Mouse (Mus musculus) stomach, embryonic 14.5 days (tissue): ENCODE results near the gene Gab2. TPM values are rescaled to one million over a fixed set of nuclear protein-coding genes. Genes with fewer than 3 reads are reported as not detected.

Experiments
- ATAC-seq: fragments of 200-750 bp; cut with Nextera tagmentation; 2 replicates; pipeline ENCODE4 v1.8.0; 2017; ENCODE audit warnings: low read depth, moderate TSS enrichment; ENCODE audit not compliant: insufficient number of reproducible peaks, insufficient read depth, low FRiP score
- H3K27ac ChIP-seq: fragments of 300-500 bp; sonication (generic); 2 replicates; pipeline ENCODE4 v1.5.1; 2014; ENCODE audit warnings: mild to moderate bottlenecking, low read length, moderate library complexity, mixed read lengths
- H3K27me3 ChIP-seq: fragments of 300-500 bp; sonication (generic); 2 replicates; pipeline ENCODE4 v1.6.1; 2014; ENCODE audit warnings: low read length, control low read depth, mixed read lengths; ENCODE audit not compliant: control insufficient read depth, insufficient read depth
- H3K36me3 ChIP-seq: fragments of 300-500 bp; sonication (generic); 2 replicates; pipeline ENCODE4 v1.6.1; 2014; ENCODE audit warnings: mild to moderate bottlenecking, control low read depth, low read length, moderate library complexity, mixed read lengths; ENCODE audit not compliant: control insufficient read depth, insufficient read depth
- H3K4me1 ChIP-seq: fragments of 300-500 bp; sonication (generic); 2 replicates; pipeline ENCODE4 v1.6.1; 2014; ENCODE audit warnings: low read length, control low read depth, mixed read lengths; ENCODE audit not compliant: control insufficient read depth, insufficient read depth
- H3K4me2 ChIP-seq: fragments of 300-500 bp; sonication (generic); replicated peaks from 2 replicates; pipeline ENCODE4 v1.6.1; 2014; ENCODE audit warnings: low read depth, low read length, control low read depth
- H3K4me3 ChIP-seq: fragments of 300-500 bp; sonication (generic); 2 replicates; pipeline ENCODE4 v1.5.1; 2014; ENCODE audit warnings: low read depth, low read length, control low read depth
- H3K9ac ChIP-seq: fragments of 300-500 bp; sonication (generic); replicated peaks from 2 replicates; pipeline ENCODE4 v1.6.1; 2014; ENCODE audit warnings: low read depth, mild to moderate bottlenecking, control low read depth, low read length, moderate library complexity, mixed read lengths
- H3K9me3 ChIP-seq: fragments of 300-500 bp; sonication (generic); 2 replicates; pipeline ENCODE4 v1.6.1; 2016; ENCODE audit warnings: low read depth, low read length, control low read depth; ENCODE audit not compliant: control insufficient read depth
- WGBS: fragments of 180-500 bp; shearing (Covaris S2); extraction: QIAGEN DNeasy Blood & Tissue Kit; methylation state at CpG from one replicate; pipeline ENCODE4 v1.1.7; 2014; 5-methylcytosine and 5-hydroxymethylcytosine counted together
- polyA plus RNA-seq: library from polyadenylated mRNA; unstranded; fragments of >200 nt; fragmentation: Nextera tagmentation; extraction: Ambion mirVana; gene quantifications from 2 replicates; pipeline ENCODE4 v1.2.1, GENCODE M21; 2014

The Gab2 gene
- 9.7 and 9.9 TPM in 2 replicates for polyA plus RNA-seq

GRCm38 (mm10) chr7:97081242-97081958, at the start of gene Gab2:
TSS of gene Gab2 (plus strand) at chr7:97081586.
- Histone ChIP-seq H3K27me3 (no peaks in the 10 kb centered on the region), H3K27ac (peak within 1 kb of the TSS; percentile 95), H3K36me3 (no peaks in the 10 kb centered on the region), H3K4me1 (peaks cover 12% of the 10 kb centered on the region; the same call in 1 of the 2 replicates), H3K9ac (peak within 1 kb of the TSS; percentile 95), H3K4me3 (peak within 1 kb of the TSS; percentile 85), H3K4me2 (peak within 1 kb of the TSS; percentile 69), H3K9me3 (no peaks in the 10 kb centered on the region)
- ATAC-seq, result peak; percentile 81
- under 1% methylated on average over 51 of the region's 83 CpGs for WGBS

DNA sequence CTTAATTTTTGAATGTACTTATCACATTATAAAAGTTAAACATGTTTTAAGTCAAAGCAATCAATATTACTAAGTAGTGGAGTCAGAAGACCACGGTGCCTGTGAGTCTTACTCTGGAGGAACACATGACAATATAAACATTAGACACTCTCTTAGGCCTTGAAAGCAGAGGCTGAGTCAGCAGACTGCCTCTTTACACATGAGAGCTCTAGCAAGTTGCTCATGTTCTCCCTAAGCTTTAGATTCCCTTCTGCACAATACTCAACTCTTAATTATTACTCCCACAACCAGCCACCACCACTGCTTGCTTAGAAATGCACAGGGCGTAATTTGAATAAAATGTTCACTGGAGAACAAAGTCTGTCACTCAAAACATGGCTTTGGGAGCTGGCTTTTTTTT, 49.0 kb upstream of the Gab2 start:
- no peak overlapping the region for H3K4me2 ChIP-seq
- H3K9ac ChIP-seq, result no peak overlapping the region
- ATAC-seq, result no peak
- no peaks in the 10 kb centered on the region; the same call in 1 of the 2 replicates for H3K36me3 ChIP-seq
- H3K27me3 ChIP-seq, result no peaks in the 10 kb centered on the region
- H3K27ac ChIP-seq, result no peak overlapping the region
- H3K9me3 ChIP-seq, result no peaks in the 10 kb centered on the region
- 61% methylated on average over 2 of the region's 2 CpGs for WGBS
- H3K4me3 ChIP-seq, result no peak overlapping the region
- H3K4me1 ChIP-seq, result no peaks in the 10 kb centered on the region

- Histone ChIP-seq H3K27ac (no peak overlapping the region), H3K27me3 (no peaks in the 10 kb centered on the region), H3K9me3 (no peaks in the 10 kb centered on the region), H3K9ac (no peak overlapping the region), H3K4me2 (no peak overlapping the region), H3K4me1 (no peaks in the 10 kb centered on the region), H3K4me3 (no peak overlapping the region), H3K36me3 (no peaks in the 10 kb centered on the region; the same call in 1 of the 2 replicates)
- 68% methylated on average over 4 of the region's 4 CpGs for WGBS
- no peak for ATAC-seq
Observed at GRCm38 (mm10) chr7:97039641-97040040, 41.7 kb upstream of the Gab2 start.

DNA sequence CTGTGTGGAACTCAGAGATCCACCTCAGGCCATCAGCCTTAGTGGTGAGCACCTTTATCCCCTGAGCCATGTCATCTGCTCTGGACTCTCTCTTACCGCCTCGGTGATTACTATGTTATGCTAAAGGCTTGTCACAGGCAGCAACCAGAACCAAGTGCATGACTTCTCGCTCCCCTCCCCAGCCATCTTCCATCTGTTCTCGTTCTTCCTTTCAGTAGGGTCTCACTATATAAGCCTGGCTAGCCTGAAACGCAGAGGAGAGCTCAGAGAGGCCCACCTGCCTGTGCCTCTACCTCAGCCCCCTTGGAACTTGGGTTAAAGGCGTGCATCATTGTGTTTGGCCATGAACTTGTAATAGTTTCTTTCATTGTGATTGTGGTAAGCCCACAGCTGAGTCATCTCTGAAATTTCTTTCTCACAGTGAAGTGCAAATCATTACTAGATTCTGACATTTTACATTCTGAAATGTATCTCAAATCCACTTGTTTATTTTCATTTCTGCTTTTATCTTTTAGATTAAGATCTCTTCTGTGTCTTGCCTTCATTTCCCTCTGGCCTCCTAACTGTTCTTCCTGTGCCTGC, 39.4 kb upstream of the Gab2 start:
- H3K27ac ChIP-seq, result no peak overlapping the region
- no peaks in the 10 kb centered on the region for H3K36me3 ChIP-seq
- WGBS, result 88% methylated on average over 6 of the region's 6 CpGs
- ATAC-seq, result no peak
- no peak overlapping the region for H3K4me3 ChIP-seq
- no peaks in the 10 kb centered on the region for H3K9me3 ChIP-seq
- no peak overlapping the region for H3K9ac ChIP-seq
- H3K4me1 ChIP-seq, result no peaks in the 10 kb centered on the region
- H3K27me3 ChIP-seq, result no peaks in the 10 kb centered on the region
- H3K4me2 ChIP-seq, result no peak overlapping the region

DNA sequence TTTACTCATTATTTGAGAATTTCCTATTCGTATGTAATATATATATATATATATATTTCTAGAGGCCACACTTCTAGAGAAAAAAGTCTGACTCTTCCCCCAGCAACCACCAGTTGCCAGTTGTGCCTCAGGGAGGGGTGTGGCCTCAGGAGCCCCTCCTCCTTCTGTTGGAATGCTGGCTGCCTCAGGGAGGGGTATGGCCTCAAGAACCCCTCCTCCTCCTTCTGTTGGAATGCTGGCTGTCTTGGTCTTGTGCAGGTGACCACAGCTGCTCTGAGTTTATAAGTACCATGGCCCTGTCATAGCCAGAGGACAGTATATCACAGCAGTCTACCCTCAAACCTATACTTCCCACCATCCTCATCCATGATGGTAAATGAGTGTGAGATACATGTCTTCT, 38.4 kb upstream of the Gab2 start:
- Histone ChIP-seq H3K36me3 (no peaks in the 10 kb centered on the region), H3K9ac (no peak overlapping the region), H3K4me1 (no peaks in the 10 kb centered on the region), H3K4me2 (no peak overlapping the region), H3K9me3 (no peaks in the 10 kb centered on the region), H3K27me3 (no peaks in the 10 kb centered on the region), H3K4me3 (no peak overlapping the region), H3K27ac (no peak overlapping the region)
- peak; percentile 42; the same call in 1 of the 2 replicates for ATAC-seq
- 91% methylated on average over 1 of the region's 1 CpGs for WGBS

DNA sequence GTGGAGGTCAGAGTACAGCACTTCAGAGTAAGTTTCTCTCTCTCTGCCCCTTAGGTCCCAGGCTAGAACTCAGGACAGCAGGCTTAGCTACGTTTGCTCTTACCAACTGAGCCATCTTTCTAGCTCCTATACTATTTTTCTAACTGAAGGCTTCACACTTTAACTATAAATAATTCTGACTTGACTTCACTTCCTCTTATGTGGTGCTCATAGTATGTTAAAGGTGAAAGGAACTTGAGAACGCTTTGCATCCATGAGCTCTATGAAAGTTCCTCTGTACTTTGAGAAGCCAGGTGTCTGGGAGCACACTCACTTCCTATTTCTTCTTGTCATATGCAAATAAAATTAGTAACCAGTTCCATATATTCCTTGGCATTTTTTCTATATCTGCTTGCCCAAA, 20.4 kb upstream of the Gab2 start:
- no peaks in the 10 kb centered on the region for H3K27me3 ChIP-seq
- no peaks in the 10 kb centered on the region for H3K9me3 ChIP-seq
- no peak overlapping the region for H3K9ac ChIP-seq
- no peak overlapping the region for H3K27ac ChIP-seq
- no peak overlapping the region for H3K4me3 ChIP-seq
- no peaks in the 10 kb centered on the region for H3K36me3 ChIP-seq
- WGBS, result 89% methylated on average over 2 of the region's 2 CpGs
- no peak overlapping the region for H3K4me2 ChIP-seq
- ATAC-seq, result no peak
- H3K4me1 ChIP-seq, result no peaks in the 10 kb centered on the region

GRCm38 (mm10) chr7:97071512-97071911, 9.9 kb upstream of the Gab2 start:
- ATAC-seq, result no peak
- WGBS, result 71% methylated on average over 3 of the region's 3 CpGs

DNA sequence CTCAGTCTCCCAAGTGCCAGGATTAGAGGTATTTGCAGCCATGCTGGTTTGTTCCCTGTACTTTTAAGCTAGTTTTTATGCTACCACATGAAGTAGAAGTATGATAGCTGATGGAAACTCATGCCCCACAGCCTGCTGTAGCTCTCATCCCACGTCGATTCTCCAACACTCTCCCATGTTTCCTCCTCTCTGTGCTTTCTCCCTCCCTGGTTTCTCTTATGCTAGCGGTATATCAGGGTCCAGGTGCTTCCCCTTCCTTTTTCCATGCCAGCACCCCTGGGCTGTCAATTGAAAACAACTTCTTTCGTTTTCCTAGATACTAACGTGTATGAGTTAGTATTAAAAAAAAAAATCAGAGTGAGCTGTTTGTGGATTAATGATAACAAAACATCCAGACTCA, 9.3 kb upstream of the Gab2 start:
- no peaks in the 10 kb centered on the region for H3K27me3 ChIP-seq
- H3K27ac ChIP-seq, result no peak overlapping the region
- no peaks in the 10 kb centered on the region for H3K36me3 ChIP-seq
- no peak for ATAC-seq
- WGBS, result 83% methylated on average over 5 of the region's 5 CpGs
- no peak overlapping the region for H3K4me2 ChIP-seq
- no peak overlapping the region for H3K9ac ChIP-seq
- H3K4me1 ChIP-seq, result no peaks in the 10 kb centered on the region
- H3K4me3 ChIP-seq, result no peak overlapping the region
- no peaks in the 10 kb centered on the region for H3K9me3 ChIP-seq

More at GRCm38 (mm10) chr7:97071512-97071911, 9.9 kb upstream of the Gab2 start:
- Histone ChIP-seq H3K36me3 (no peaks in the 10 kb centered on the region), H3K27me3 (no peaks in the 10 kb centered on the region), H3K9ac (no peak overlapping the region), H3K4me1 (no peaks in the 10 kb centered on the region), H3K9me3 (no peaks in the 10 kb centered on the region), H3K4me3 (no peak overlapping the region), H3K27ac (no peak overlapping the region), H3K4me2 (no peak overlapping the region)
